Comparison of ENCODE assay signal across 8 mouse cellular contexts in the genomic region with DNA sequence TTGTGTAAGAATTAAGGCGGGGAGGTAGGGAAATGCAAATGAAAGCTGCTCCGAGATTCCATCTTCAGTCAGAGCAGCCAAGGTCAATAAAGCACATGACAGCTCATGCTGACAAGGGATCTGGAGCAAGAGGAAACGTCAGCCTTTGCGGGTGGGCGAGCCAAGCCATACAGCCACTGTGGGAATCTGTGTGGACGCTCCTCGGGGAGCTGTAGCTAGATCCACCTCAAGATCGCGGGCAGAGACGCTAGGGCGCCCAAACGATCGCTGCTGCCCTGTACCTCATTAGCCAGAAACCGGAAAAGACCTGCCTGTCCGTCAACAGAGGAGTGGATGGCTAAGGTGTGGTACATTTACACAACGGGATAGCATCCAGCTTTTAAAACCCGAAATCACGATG. TPM values are rescaled to one million over a fixed set of nuclear protein-coding genes. Genes with fewer than 3 reads are reported as not detected.
DNase-seq lines count a peak whose midpoint lies in the region; ATAC-seq and TF ChIP-seq lines count a peak whose summit lies in the region.

No protein-coding gene starts in this region.

- no peak for TF ChIP-seq CTCF in testis, adult 2 months (IDR thresholded peaks at IDR 0.05; ENCODE audit: control insufficient read depth, insufficient read depth, insufficient replicate concordance, low read depth, low read length)

- DNase-seq in testis, postnatal 14 days (ENCODE audit: low spot score): no peak
- DNase-seq in forebrain, embryonic 11.5 days (ENCODE audit: low spot score): peak; percentile 58
- DNase-seq in kidney, adult 18-20 months: peak; percentile 40
- peak; percentile 89 for DNase-seq in midbrain, embryonic 11.5 days (ENCODE audit: low spot score, missing footprints)
- no peak for DNase-seq in layer of hippocampus, adult 8-10 months (ENCODE audit: low spot score in 2 of 2)
- no peak for DNase-seq in thymus, postnatal 10 days (ENCODE audit: low spot score in 2 of 2)
- no peak for DNase-seq in spleen, postnatal 36 days (ENCODE audit: low spot score in 2 of 2)

- TF ChIP-seq POLR2A in testis, adult 2 months (IDR thresholded peaks at IDR 0.05; ENCODE audit: control insufficient read depth, low read depth, low read length): no peak

- peak overlapping the region; percentile 68 for H3K4me3 ChIP-seq in testis, adult 2 months (ENCODE audit: control insufficient read depth, low read depth, low read length)
- peak overlapping the region; percentile 16; the same call in 1 of the 2 replicates for H3K4me3 ChIP-seq in forebrain, embryonic 11.5 days (ENCODE audit: low read depth, low read length)
- H3K4me3 ChIP-seq in midbrain, embryonic 11.5 days (ENCODE audit: low read depth, low read length): peak overlapping the region; percentile 24

- 2% methylated on average over 18 of the region's 18 CpGs for WGBS in forebrain, embryonic 11.5 days
- under 1% methylated on average over 18 of the region's 18 CpGs for WGBS in midbrain, embryonic 11.5 days

- peaks cover 8% of the 10 kb centered on the region for H3K4me1 ChIP-seq in testis, adult 2 months (ENCODE audit: control insufficient read depth, insufficient read depth, low read length)
- no peaks in the 10 kb centered on the region for H3K4me1 ChIP-seq in forebrain, embryonic 11.5 days (replicated peaks; ENCODE audit: control insufficient read depth, insufficient read depth, low read length)
- peaks cover 21% of the 10 kb centered on the region for H3K4me1 ChIP-seq in midbrain, embryonic 11.5 days (ENCODE audit: control insufficient read depth, insufficient read depth, low read length)

- H3K27ac ChIP-seq in testis, adult 2 months (ENCODE audit: control insufficient read depth, insufficient read depth, low read depth, low read length): no peak overlapping the region
- no peak overlapping the region for H3K27ac ChIP-seq in forebrain, embryonic 11.5 days (ENCODE audit: low read depth, low read length)
- H3K27ac ChIP-seq in midbrain, embryonic 11.5 days (ENCODE audit: low read depth, low read length): no peak overlapping the region

- H3K9ac ChIP-seq in forebrain, embryonic 11.5 days (ENCODE audit: low read length): peak overlapping the region; percentile 30; the same call in 1 of the 2 replicates
- peak overlapping the region; percentile 48; the same call in 1 of the 2 replicates for H3K9ac ChIP-seq in midbrain, embryonic 11.5 days (ENCODE audit: low read length)

- H3K27me3 ChIP-seq in testis, adult 2 months (ENCODE audit: control insufficient read depth, insufficient read depth, low read length): no peaks in the 10 kb centered on the region
- no peaks in the 10 kb centered on the region for H3K27me3 ChIP-seq in forebrain, embryonic 11.5 days (ENCODE audit: control insufficient read depth, insufficient read depth, low read length)
- H3K27me3 ChIP-seq in midbrain, embryonic 11.5 days (ENCODE audit: control insufficient read depth, insufficient read depth, low read length): peaks cover 5% of the 10 kb centered on the region

- ATAC-seq in forebrain, embryonic 11.5 days (replicated peaks; ENCODE audit: low FRiP score): no peak
- peak; percentile 59 for ATAC-seq in midbrain, embryonic 11.5 days (ENCODE audit: low FRiP score)

- no peaks in the 10 kb centered on the region for H3K9me3 ChIP-seq in forebrain, embryonic 11.5 days (ENCODE audit: control insufficient read depth, low read length)
- no peaks in the 10 kb centered on the region for H3K9me3 ChIP-seq in midbrain, embryonic 11.5 days (ENCODE audit: control insufficient read depth, low read length)

- no peaks in the 10 kb centered on the region for H3K36me3 ChIP-seq in testis, adult 2 months (ENCODE audit: control insufficient read depth, insufficient read depth, low read length)
- no peaks in the 10 kb centered on the region for H3K36me3 ChIP-seq in forebrain, embryonic 11.5 days (ENCODE audit: control insufficient read depth, insufficient read depth, low read length)
- no peaks in the 10 kb centered on the region for H3K36me3 ChIP-seq in midbrain, embryonic 11.5 days (ENCODE audit: control insufficient read depth, insufficient read depth, low read length)

- H3K4me2 ChIP-seq in forebrain, embryonic 11.5 days (ENCODE audit: low read depth, low read length, severe bottlenecking): peak overlapping the region; percentile 48
- H3K4me2 ChIP-seq in midbrain, embryonic 11.5 days: peak overlapping the region; percentile 56

RNA-seq across cellular contexts. Expression of gene Abcc4, which starts 7.4 kb away (rescaled TPM):
- polyA plus RNA-seq in testis, adult 2 months (2012; rRNA removed): 0.96 and 1.9 TPM in 2 replicates
- polyA plus RNA-seq in forebrain, embryonic 11.5 days (2014; fragmentation: Nextera tagmentation; extraction: Ambion mirVana): 3.3 and 4.0 TPM in 2 replicates
- polyA plus RNA-seq in midbrain, embryonic 11.5 days (2014; fragmentation: Nextera tagmentation; extraction: Ambion mirVana): 4.2 and 4.4 TPM in 2 replicates
- 10 to 100 TPM in 3 of 4 experiments, 1 to 10 TPM in 1; 8.2 to 10.6 (median 10.1) TPM for total RNA-seq in layer of hippocampus, adult 8-10 months (2022)

Comparison
In these comparisons a context has a peak if more than half of its experiments do, and no peak if none do; other contexts are left out.
1. H3K4me3 ChIP-seq: peak in every context shown above with its lines; median percentile 68 in testis, adult 2 months; 24 in midbrain, embryonic 11.5 days; 16 in forebrain, embryonic 11.5 days.
2. DNase-seq: peak in forebrain, embryonic 11.5 days (single experiment), kidney, adult 18-20 months (single experiment) and midbrain, embryonic 11.5 days (single experiment); none in testis, postnatal 14 days (single experiment), layer of hippocampus, adult 8-10 months (0 of 2), thymus, postnatal 10 days (0 of 2) and spleen, postnatal 36 days (0 of 2).